Mouse (Mus musculus) layer of hippocampus, adult 11-12 months (tissue): Measurements from ENCODE around the gene Tstd1.

ENCODE experiments used
- DNase-seq: peaks from one replicate; pipeline ENCODE4 v3.0.0; 2022; ENCODE audit warnings: low spot score

Tstd1 gene

DNA sequence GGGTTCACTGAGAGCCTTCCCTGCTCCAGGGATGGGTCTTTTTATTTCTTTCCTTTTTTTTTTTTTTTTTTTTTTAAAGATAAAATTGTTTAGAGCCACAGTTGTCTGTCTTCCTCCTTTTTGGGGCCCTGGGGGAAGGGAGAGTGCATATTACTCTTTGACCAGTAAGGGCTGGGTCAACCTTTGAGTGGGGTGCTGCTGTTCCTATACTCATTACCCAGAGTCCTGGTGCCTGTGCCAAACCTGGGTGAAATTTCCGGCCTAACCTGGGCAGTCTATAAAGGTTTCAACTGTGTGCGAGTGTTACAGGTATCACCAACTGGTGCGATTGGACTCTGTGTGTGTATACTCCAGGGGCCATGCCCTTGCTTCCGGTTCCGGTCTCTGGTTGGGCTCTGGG is at the start of gene Tstd1:
Tstd1 (plus strand) TSS at position 213 of the 400 bp plus-strand sequence.
- no peak for DNase-seq

DNA sequence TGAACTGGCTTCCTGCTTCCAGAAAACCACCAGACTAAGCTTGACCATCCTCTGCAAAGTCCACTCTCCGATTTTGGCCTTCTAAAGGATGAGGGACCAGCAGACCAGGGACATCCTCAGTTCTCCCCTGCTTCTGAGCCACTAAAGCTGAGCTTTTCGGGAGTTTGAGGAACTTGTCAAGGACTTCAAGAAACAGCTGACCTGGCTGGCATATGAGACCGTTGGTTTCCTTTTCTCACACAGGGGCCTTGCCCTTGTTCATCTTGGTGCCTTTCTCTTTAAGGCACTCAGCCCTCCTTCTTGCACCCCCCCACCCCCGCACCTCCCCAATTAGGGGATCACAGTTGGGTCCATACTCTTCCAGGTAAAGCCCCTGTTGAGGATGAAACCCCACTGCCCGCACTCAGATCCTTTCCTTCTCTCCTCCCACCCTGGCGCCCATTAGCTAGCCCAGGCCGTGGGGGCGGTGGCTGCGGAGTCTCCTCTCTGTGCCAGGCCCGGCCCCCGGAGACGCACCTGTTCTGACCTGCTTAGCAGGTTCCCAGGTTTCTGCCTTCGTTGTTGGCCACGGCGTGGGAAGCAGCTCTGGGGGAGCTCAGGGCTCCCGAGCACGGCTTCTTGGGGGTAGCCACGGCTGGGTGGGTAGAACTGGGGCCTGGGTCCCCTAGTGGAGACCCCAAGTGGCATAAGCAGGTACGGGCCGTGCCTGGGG is 48.7 kb upstream of the Tstd1 start, which contains the start of gene Nectin4:
Nectin4 (plus strand) TSS at position 255 of the 712 bp plus-strand sequence.
- DNase-seq: no peak

DNA sequence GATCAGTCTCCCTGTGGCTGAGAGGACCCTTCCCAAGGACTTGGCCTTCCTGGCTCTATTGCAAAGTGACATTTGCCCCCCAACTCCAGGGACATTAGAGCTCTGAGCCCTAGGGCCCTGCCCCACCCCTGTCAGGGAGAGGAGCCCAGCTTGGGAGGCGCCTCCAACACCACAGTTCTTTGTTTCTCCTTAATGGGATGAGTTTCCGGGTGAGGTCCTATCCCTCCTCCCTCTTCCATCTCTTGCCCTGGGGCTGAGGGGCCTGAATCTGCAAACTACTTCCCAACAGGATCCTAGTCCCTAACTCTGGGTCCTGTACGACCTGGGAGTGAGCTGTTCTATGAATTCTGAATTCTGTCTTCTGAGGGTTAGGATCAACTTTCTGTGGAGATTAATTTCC is 45.8 kb upstream of the Tstd1 start:
- DNase-seq: no peak

DNA sequence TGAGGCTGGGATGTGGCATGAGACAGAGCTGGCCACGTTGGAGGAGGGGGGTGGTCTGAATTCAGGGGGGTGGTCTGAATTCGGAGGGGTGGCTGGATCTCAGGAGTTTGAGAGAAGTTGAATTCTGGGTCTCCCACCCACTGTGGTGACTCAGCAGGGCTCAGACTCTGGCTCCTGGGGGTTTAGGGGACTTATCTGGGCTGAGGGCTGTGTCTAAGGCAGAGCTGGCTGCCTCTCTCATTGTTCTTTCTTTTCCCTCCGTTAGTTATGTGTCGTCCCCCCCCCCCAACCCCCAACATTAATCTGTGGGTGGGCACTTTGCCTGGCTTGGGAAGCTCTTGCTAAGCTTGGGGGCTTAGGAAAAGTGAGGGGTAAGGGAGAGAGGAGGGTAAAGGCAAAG is 44.7 kb upstream of the Tstd1 start:
- no peak for DNase-seq

DNA sequence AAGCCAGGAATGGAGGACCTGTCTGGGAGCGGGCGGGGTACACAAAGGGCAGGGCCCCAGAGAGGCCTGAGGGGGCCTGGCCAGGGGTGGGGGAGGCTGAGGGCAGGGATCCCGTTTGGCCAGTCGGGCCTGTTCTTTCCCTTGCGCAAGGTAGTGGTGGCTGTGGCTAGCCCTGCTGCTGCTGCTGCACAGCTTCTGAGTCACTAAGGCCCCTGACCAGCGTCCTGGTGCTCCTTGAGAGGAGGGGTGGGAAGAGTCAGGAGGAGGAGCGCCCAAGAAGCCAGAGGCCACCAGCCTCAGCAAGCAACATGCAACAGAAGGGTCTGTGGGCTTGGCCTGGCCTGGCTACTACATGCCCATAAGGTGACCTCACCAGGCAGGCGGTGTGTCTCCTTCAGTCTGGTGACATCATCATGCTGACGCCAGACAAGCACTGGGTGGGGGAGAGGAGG is 43.0 kb upstream of the Tstd1 start:
- DNase-seq: no peak

DNA sequence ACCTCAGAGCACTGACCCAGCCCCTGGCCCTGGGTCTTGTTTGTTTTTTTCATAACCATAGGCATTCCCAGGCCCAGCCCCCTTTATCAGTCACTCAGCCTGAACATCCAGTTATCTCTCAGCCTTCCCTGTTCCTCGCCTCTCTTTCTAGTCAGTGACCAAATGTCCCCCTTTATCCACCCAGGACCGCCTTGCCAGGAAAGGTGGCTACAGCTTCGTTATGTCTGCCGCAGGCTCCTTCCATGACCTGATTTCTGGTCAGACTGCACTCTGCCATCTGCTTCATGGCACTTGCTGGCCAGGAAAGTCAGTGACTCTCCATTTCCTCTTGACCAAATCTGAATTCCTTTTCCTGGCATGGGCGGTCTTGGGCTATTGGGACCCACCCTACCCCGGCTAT is 40.4 kb upstream of the Tstd1 start:
- no peak for DNase-seq

DNA sequence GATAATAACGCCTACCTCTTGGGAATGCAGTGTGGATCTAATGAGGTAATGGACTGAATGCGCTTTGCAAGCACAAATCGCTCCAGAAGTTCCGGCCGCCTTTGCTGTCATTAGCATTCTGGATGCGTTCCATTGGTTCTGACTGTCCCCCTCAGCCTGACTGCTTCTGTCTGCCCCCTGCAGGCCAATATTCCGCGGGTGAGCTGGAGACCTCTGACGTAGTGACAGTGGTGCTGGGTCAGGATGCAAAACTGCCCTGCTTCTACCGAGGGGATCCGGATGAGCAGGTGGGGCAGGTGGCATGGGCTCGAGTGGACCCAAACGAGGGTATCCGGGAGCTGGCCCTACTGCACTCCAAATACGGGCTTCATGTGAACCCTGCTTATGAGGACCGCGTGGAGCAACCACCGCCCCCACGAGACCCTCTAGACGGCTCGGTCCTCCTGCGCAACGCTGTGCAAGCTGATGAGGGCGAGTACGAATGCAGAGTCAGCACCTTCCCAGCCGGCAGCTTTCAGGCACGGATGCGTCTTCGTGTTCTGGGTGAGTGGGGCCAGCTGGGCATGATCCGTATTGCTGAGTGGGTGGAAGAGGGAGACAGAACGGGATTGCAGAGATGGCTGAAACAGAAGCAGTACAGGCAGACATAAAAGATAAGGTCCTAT is 38.6 kb upstream of the Tstd1 start:
- DNase-seq: peak; percentile 86

DNA sequence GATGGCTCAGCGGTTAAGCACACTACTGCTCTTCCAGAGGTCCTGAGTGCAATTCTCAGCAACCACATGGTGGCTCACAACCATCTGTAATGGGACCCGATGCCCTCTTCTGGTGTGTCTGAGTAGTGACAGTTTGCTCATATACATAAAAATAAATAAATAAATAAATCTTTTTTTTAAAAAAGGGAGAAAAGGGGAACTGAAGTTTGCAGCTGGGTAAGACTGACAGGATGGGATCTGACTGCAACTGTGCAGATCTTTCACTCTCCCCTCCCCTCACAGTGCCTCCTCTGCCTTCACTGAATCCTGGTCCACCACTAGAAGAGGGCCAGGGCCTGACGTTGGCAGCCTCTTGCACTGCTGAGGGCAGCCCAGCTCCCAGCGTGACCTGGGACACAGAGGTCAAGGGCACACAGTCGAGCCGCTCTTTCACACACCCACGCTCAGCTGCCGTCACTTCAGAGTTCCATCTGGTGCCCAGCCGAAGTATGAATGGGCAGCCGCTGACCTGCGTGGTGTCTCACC is 36.5 kb upstream of the Tstd1 start:
- DNase-seq: no peak

DNA sequence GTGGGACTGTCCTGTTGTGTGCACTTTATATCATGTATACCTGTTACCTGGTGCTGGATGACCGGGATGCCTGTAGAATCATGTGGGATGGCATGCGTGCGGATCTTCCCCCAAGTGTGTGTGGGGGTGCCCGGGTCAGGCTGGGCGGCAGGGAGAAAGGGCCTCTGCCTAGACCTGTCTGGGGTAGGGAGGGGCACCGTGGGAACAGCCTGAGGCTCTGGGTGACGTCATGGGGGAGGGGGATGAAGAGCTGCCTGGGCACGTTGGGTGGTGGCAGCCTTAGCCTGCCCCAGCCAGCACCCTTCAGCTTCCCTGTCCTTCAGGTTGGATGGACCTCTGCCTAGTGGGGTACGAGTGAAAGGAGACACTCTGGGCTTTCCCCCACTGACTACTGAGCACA is 34.3 kb upstream of the Tstd1 start:
- DNase-seq: no peak

DNA sequence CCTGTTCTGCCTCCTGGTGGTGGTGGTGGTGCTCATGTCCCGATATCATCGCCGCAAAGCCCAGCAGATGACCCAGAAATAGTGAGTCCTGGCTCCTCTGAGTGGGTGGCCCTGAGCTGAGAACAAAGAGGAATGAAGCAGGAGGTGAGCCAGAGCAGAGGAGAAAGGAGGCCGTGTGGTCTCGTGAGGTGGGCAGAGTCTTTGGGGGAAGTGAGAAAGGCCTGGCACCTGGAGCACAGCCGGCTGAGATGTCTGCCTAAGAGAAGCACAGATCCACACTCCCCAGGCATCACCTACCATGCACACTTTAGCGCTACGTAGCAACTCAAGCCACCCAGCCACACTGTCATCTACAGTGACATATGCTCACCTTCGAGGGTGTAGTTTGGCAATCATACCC is 33.5 kb upstream of the Tstd1 start:
- DNase-seq: no peak

DNA sequence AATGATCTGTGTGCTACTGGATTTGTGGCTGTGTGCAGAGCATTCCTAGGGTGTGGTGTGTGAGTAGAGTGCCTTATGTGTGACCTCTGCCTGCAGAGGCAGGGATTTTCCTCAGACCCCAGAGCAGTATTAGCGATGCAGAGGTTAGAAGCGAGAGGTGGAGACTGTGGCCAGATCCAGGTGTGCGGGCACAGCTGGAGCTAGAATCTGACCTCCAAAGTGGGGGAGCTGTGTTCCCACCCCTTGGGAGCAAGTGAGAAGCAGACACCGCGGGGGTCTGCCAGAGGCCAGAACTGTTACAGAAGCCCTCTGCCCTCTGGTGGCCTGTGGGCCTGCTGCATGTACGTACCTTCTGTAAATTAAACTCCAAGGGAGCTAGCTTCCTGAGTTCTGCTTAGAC is 31.6 kb upstream of the Tstd1 start:
- no peak for DNase-seq

DNA sequence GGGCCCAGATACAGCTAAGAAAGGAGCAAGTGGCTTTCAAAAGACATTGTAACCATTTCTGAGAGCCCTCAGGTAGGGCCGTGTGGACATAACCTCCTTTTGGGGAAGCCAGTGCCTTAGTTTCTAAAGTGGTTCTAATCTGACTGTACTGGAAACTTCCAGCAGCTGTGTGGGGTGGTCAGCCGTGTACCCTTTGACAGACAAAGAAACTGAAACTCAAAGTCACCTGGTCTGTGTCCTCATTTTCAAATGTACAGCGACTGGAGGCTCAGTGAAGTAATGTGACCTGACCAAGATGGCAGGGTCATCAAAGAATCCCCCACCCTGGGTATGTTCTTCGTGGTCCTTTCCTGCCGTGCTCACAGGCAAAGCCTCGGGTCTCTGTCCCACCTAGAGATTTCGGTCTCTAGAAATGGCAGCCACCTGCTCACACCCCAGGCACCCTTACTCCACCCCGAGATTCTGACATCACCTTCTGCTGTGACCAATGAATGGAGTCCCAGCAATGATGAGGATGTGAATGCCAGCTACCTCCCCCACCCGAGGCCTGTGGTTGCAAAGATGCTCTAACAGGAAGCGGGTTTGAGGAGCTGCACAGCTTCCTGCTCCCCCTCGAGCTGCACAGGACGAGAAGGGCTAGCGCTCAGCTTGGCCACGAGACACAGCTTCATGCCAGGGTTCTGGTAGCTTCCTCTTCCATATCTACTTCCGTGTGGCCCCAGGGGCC is 30.1 kb upstream of the Tstd1 start, which contains the start of gene Arhgap30:
Arhgap30 (plus strand) TSS at position 579 of the 727 bp plus-strand sequence.
- DNase-seq: peak; percentile 60

DNA sequence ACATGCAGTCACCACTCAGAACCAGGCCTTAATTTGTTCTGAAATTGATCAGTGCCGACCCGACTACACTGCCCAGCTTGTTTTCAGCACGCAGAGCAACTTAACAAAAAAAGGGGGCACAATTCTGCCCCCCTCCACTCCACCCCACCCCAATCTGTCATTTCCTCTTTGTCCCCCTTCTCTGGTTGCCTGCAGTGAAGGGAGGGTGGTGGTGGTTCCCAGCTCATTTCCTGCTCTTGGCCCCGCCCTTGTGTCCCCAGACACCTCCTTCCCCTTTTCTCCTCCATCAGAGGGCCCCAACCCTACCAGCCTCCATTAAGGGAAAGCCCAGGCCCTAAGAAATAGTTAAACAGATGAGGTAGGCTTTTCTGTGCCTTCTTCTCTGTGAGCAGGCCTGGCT is 28.6 kb upstream of the Tstd1 start:
- no peak for DNase-seq

DNA sequence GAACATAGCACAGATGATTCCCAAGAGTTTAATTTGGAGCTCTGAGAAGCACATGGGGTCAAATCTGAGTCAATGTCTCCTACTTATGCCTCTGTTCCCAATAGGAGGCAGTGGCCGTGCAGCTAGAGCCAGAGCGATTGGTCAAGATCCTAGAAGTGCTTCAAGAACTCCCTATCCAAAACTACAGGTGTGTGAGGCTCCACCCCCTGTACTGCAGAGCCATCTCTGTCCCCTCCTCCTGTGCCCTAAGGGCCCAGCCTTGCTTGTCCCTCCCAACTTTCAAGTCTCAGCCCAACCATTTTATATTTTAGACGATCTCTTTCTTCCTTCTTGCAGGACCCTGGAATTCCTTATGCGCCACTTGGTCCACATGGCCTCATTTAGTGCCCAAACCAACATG is 16.9 kb upstream of the Tstd1 start:
- DNase-seq: no peak

DNA sequence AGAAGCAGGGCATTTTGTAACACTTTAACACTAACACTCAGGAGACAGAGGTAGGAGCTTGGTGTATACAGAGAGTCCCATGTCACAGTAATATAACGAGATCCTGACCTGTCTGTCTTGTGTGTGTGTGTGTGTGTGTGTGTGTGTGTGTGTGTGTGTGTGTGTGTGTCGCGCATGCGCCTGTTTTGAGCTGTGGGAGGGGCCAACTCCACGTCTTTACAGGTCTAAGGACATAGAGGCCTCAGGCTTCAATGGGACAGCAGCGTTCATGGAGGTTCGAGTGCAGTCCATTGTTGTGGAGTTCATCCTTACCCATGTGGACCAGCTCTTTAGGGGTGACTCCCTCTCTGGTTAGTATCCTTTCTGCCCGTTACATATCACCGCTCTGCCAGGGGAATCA is 15.7 kb upstream of the Tstd1 start:
- no peak for DNase-seq

DNA sequence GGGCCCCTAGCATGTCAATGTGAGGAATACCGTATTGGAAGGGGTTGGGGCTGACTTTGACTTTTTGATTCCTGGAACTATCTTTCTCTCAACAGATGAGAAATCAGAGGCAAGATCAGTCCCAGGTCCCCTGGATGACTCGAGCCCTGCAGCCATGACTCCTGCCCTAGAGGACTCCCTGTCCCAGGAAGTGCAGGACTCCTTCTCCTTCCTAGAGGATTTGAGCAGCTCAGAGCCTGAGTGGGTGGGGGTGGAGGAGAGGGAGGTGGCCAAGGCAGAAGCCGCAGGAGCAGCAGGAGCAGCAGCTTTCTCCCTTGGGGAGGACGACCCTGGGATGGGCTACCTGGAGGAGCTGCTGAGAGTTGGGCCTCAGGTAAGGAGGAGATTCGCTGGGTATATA is 11.4 kb upstream of the Tstd1 start:
- no peak for DNase-seq

DNA sequence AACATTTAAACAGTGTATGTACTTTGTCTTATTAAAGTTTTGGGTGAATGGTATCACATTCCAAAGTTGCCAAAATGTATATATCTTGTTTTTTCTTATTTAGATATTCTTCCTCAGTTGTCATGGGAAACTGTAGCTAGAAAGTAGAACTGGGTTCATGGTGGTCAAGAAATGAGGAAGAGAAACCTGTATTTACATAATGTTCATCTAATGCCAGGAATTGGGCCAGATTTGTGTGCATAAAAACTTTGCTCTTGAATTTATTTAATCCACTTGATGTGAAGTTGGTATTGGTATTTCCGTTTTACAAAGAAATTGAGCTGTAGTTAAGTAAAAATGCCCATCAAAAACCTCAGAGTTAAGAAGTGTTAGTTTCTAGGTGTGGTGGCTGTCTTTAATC is 8.4 kb upstream of the Tstd1 start:
- no peak for DNase-seq

DNA sequence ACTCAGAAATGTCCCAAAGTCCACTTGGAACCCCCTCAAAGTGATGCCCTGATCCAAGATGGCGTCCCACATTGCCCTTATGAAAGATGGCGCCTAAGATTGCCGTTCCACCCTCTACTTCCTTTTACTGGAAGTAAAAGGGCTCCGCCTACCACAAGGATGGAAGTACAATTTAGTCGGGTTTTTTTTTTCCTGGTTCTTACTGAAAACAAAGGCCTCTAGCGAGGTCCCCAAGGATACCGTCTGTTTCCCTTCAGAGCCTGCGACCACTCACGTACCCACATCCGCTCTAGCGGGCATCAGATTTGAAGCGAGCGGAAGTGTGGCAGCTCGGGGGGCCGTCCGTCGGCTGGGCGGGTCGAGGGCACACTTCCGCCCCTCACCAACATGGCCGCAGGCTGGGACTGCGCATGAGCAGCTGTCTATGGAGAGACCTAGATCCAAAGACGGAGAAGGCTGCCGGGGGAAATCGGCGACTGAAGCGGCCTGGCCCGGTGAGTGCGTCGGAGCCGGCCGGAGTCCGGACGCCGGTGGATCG is 7.7 kb upstream of the Tstd1 start, which contains the start of gene Usf1:
Usf1 (plus strand) TSS at position 367 of the 538 bp plus-strand sequence.
- DNase-seq: peak; percentile 95

DNA sequence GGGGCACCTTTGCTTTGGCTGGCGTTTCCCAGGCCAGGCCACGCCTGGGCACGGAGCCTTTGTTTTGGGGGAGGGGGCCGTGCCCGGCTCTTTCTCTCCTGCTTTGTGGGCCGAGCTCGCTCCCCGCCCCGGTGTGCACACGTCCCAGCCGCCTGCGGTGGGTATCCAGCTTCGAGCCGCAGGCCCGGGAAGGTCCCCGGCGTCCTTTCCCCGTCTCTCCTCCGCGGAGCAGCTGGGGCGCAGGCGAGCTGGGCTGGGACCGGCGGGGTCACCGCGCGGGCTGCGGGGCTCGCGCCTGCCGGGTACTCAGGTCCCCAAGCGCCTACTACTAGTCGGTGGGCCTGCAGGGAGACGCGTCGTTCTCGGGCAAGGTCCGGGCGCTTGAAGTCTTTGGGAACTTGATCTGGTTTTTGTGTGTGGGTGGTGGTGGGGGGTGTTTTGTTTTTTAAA is 7.2 kb upstream of the Tstd1 start:
- no peak for DNase-seq

DNA sequence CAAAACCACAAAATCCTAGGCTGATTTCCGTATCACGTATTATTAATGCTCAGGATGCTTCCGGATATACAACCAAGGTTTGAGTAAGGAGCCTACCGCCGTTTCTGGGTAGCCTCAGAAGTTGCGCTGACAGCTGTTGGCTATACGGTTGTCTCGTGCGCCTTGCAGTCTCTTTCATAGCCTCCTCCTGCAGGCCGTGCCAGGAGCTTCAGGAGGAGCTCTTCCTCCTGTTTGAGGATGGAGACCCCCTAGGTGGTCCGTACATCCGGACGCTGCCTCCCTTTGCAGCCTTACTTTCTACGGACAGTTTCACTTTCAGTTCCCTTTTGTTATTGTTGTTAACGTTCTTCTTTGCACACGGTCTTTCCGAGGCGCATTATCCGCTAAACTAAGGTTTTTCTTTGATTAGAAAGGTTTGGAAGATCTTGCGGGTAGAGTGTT is 6.7 kb upstream of the Tstd1 start:
- peak; percentile 24 for DNase-seq

DNA sequence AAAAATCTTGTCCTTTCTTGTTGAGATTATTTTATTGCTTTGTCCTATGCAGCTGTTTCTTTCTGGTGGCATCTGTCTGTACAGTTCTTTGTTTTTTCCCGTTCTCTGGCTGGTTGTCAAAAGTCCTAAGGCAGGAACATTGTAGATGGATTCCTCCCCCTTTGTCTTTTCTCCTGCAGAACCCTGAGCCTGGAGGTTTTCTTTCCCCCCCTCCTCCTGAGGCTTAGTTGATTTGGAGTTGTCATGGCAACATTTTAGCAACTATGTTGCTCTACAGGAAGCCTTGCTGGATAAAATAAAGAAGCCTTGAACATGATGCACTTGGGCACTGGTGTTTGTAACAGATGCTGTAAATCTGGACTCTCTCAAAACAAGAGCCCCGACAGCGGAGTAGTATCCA is 6.2 kb upstream of the Tstd1 start:
- DNase-seq: peak; percentile 41

DNA sequence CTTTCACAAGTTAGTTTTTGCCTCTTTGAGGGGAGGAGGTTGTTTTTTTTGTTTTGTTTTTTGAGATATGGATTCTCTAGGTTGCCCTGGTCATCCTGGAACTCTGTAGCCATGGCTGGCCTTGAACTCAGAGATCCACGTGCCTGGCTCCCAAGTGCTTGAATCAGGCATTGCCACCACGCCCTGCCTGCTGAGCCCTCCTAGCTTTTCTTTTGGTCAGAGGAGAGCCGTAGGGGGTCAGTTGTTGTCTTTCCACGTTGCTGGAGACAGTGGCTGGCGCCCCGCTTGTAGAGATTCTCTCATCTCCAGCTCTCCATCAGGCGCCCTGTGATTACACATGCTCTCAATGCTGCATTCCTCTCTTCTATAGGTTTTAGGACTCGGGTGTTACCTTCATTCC is 5.1 kb upstream of the Tstd1 start:
- no peak for DNase-seq
